Mouse (Mus musculus): ENCODE results near the gene Spata21.

- TF ChIP-seq EP300 (optimal IDR thresholded peaks at IDR 0.05) (no peak), CTCF (IDR thresholded peaks at IDR 0.05; ENCODE audit: low read depth) (no peak)
Measured at GRCm38 (mm10) chr4:141099956-141100355, 11.8 kb downstream of the Spata21 start.

All from stomach, postnatal 0 days (tissue).